Mouse (Mus musculus) CD4-positive, CD25-positive, alpha-beta regulatory T cell, adult 4 months (primary cell): ENCODE results near the gene 4930562C15Rik. TPM values are rescaled to one million over a fixed set of nuclear protein-coding genes. Genes with fewer than 3 reads are reported as not detected.
"Not testable (repeated sequence)": the region's sequence is repeated elsewhere in the genome, so short reads cannot be mapped to it uniquely, and the experiment has no call there.

Source experiments
- ATAC-seq: one replicate; pipeline ENCODE4 v1.8.0; 2017
- polyA plus RNA-seq, 2 experiments: library from polyadenylated mRNA; unstranded; fragments of 100-300 nt; shearing (Covaris generic); gene quantifications; one replicate each; pipeline ENCODE4 v1.2.1; 2017

The 4930562C15Rik gene
- polyA plus RNA-seq: 1 to 10 TPM in 1 of 2 experiments, under 1 TPM in 1; 0.68 to 1.3 TPM

DNA sequence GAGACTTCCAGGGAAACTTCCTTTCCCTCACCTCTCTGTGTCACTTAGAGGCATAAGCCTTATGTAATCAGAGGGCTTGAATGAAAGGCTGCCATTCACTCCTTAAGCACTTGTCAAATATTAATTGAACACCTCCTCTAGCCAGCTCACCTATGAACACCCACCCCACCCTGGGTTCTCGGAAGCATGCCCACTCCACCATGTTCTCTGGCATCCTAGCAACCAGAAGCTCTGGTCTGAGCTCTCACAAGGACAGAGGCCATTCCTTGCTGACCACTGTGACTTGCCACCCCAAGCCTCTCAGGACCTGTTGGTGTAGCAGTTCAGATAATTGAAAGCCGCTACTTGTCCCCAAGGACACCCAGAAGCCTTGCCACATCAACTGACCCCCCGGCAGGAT, at the start of gene 4930562C15Rik:
4930562C15Rik (plus strand) TSS at position 226 of the 400 bp plus-strand sequence.
- no peak for ATAC-seq

DNA sequence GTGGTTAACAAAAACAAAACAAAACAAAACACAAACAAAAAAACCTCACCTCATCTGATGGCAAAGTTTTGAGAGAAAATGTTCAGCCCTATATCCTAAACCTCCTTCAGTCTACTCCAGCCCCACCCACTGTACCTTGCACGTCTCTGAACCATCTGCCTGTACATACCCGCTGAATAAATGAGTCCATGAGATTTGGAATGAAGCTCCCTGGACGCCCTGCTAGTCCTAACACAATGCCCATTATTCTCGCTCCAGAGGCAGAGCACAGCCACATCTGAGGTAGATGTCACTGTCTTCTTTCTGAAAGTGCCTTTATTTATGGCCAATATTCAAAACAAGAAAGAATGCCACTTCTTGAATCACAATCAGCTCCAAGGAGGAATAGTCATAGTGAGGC, 49.5 kb upstream of the 4930562C15Rik start:
- no peak for ATAC-seq

DNA sequence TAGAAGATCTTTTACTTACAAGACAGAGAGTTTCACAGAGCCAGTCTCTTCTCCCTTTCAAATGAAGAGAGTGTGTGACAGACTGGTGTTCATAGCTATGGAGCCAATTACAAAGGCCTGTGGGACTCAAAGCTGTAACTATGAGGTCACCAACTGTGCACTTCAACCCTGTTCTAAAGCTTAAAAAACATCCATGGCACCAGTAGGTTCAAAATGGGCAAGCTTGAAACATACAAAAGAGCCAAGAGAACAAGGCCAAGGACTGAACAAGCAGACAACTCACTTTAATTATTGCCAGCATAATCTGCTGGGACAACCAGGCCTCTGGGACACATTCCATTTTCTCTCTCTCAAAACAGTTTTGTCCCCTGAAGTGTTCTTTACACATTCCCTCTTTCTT, 47.0 kb upstream of the 4930562C15Rik start:
- ATAC-seq: no peak

DNA sequence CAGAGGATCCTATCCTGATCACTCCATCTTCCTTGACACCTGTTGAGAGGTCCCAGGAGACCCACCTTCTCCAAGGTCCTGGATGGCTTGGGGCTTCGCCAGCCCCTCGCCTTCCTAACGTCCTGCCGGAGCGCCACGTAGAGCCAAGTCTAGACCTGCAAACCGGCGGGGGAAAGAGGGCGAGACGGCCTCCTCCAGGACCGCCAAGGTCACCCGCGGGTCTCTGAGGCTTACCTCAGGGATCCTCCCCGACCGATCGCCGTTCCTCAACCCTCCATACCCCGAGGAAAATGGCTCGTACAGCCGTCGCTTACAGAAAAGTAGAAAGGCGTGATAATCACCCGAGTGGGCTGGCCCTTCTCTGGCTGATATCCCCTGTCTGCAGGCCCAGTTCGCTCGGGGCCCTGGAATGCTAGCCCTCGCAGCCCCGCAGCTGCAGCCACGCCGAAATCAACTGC, 45.9 kb upstream of the 4930562C15Rik start:
- peak; percentile 8 for ATAC-seq

- peak; percentile 91 for ATAC-seq
These were observed 45.2 kb upstream of the 4930562C15Rik start, which contains the start of gene Cdip1 for GRCm38 (mm10) chr16:4789810-4790559. Cdip1 (minus strand) TSS chr16:4790292.

DNA sequence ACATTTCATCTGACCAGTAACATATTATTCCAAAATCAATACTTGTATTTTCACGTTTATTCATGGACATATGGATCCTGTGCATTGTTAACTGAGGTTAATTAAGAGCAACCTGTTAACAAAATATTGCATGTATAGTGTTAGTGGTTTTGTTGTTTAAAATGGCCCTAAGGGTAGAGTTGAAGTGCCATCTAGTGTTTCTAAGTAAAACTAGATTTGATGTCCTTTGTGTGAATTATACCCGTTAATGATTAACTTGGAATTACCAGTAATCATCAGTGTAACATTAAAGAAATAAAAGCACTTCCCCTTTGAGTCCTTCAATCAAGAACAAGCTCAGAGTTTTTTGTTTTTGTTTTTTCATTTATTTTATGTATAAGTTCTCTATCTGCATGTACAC, 43.9 kb upstream of the 4930562C15Rik start:
- no peak for ATAC-seq

DNA sequence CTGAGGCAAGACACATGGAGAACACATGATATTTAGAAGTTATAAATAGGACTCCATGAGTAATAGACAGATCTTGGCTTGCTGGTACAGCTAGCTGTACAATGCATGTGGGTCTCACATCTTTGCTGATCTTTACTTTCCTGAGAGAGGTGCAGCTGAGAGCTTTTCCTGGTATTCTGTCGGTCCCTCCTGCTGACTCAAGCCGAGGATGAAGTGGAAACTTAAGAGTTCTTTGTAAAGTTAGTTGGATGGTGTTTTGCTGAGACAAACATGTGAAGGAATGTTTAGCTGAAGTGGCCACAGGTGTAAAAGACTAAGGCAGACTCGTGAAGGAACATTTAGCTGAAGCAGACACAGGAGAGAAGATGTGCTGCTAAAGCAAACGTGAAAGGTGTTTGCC, 38.6 kb upstream of the 4930562C15Rik start:
- no peak for ATAC-seq

GRCm38 (mm10) chr16:4818349-4818748, 16.9 kb upstream of the 4930562C15Rik start:
- ATAC-seq: no peak

- not testable (repeated sequence) for ATAC-seq
These were observed 10.8 kb upstream of the 4930562C15Rik start for GRCm38 (mm10) chr16:4824466-4824865.

- no peak for ATAC-seq
These were observed 7.6 kb upstream of the 4930562C15Rik start for GRCm38 (mm10) chr16:4827639-4828038.

DNA sequence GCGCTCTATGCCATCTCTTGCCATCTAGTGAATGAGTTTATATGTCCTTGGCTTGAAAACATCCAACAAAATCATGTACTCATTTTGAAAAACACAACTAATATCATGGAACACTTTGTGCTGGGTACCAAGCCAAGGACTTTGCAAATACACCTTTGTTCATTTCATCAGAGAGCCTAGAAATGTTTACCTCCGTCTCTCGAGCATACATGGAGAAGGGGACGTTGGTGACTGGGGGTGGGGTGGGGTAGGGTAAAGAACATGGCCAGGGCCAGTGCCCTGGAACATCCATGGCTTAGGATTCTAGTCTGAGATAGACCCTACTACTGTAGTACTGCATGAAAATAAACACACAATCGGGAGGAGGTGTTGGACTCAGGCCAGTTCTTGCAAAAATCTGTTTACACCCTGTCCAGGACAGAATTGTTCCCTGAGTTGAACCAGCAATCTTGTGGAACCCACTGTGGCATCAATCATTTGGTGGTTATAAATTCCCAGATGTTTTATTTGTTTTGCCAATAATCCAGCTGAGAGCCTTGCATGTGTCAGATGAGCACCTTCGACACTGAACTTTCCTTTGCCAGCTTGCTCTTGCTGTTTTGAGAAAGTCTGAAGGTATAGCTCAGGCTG, 5.8 kb upstream of the 4930562C15Rik start:
- ATAC-seq: no peak

GRCm38 (mm10) chr16:4831650-4832419, 3.4 kb upstream of the 4930562C15Rik start:
- ATAC-seq: no peak

DNA sequence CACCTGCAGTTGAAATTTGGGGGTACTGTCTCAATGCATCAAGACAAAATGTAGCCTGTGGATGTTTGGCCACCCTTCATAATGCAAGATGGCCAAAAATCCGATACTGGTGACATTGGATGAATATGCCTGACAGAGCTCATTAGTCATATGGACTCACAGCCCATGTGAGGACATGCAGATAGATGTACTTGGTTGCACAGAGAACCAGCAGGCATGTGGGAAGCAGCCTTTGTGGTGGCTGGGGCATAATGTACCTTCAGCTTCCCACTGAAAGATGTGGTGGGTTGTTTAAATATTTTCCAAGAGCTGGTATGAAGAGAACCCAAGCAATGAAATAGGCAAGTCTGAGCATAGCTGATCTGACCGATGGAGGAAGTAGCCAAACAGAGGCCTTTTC, 1.4 kb upstream of the 4930562C15Rik start:
- no peak for ATAC-seq

GRCm38 (mm10) chr16:4837631-4838030, 2.4 kb downstream of the 4930562C15Rik start:
- ATAC-seq: no peak

DNA sequence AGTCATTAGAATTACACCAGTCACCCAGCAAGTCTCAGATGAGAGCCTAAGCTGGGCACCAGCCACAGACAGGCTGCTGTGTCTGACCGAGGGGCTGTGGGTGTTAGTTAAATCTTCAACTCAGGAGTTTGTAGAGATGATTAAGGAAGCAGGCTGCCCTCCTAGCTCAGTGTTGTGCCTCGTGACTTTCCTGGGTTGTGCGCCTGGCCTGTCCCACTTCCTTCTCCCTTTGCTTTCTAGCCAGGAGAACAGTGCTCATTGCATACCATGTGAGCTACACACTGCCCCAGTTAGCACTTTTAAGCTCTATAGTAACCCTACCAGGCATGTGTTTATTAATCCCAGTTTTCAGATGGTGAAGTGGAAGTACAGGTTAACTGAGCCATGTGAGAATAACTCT, 4.3 kb downstream of the 4930562C15Rik start:
- no peak for ATAC-seq

GRCm38 (mm10) chr16:4840231-4840630, 5.0 kb downstream of the 4930562C15Rik start:
- ATAC-seq: no peak

DNA sequence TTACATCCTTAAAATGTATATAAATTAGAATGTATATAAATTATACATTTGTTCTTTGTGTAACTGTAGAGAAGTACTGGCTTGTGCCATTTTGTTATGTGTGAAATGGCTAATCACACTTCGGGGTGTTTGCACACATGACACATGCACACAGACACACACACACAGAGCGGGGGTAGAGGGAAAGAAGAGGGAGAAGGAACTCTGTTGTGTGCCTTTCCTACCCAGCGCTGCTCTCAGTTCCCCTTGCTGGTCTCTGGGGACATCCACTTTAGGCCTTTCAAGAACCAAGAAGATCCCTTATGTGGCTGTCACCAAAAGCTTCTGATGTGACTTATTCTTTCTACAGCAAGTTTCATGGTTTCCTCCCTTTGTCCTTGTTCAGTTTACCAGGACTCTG, 11.8 kb downstream of the 4930562C15Rik start:
- no peak for ATAC-seq

DNA sequence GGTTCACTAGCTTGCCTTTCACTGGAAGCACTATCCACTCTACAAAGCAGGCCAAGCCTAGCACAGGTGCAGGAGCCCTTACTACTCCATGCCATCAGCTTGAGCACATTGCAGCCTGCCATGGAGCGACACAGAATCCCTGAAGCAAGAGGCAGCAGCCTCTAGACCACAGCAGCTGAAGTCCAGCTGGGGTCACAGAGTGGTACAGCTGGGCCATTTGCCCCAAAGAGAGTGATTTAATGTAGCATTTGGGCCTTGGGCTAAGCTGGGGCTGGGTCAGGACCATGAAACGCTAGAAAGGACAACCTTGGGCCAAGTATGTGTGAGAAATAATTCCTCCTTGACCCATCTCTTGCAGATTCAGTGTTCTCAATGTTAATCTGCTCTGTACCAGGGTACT, 12.9 kb downstream of the 4930562C15Rik start:
- ATAC-seq: no peak

- no peak for ATAC-seq
These were observed 15.1 kb downstream of the 4930562C15Rik start for GRCm38 (mm10) chr16:4850361-4850760.

DNA sequence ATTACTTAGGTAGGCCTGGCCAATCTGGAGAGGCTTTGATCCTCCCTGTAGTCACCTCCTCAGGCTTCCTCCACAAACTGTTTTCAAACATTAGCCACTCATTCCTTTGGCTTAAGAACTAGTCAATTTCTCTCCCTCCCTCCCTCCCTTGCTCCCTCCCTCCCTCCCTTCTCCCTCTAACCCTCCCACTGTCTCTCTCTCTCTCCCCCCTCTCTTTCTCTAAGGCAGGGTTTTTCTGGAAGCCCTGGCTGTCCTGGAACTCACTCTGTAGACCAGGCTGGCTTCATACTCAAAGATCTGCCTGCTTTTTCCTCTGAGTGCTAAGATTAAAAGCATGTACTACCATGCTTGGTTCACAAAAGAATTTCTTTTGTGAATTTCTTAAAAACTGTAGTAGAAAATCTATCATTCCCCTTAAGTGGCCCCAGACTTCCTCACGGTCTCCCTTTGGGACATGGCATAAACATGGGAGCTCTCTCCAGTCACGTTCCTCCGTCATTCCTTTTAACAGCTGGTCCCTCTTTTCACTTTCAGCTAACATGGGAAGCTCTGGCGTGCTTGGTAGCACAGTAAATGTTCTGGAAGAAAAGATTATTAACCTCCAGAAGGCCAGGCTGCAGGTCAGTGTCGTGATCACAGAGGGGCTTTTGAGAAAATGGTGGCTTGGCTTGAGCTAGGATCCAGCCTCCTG, 15.9 kb downstream of the 4930562C15Rik start:
- no peak for ATAC-seq

DNA sequence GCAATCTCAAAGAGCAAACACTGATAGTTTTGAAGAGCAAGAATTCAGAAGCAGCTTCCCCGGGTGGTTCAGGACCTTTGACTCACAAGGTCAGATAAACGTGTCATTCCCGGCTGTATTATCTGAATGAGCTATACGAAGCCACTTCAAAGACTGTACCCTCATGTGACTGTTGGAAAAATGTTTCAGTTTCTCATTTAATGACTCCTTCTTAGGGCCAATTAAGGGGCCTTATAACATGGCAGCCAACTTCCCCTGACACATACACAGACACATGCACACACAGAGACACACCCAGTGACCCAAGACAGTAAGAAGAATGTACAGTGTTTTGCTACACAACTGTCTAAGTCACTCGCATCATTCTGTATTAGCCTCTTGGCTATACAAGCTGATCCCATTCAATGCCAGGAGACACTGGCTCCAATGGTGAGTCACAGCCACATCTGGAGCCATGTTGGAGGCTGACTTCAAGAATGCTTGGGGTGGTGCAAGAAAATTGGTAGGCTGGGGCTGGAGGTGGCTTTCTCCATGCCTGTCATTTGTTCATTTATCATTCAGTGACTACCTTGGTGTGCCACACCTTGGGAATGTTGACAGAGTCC, 19.9 kb downstream of the 4930562C15Rik start:
- ATAC-seq: no peak

DNA sequence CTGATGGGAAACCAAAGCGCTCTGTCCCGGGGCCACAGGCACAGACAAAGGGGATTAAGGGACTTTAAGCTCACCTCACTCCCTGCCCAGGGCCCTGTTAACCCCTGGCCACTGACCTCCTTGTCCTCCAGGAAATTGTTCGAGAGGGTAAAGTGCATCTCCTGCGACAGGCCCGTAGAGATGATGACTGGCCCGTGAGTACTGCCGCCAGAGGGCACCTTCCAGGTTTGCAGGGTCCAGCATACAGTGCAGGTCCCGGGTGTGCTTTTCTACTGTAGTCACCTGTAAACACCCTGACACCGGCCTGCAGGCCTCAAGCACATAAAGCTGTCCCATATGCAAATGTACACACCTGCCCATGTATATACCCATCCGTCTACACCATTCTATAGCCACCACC, 26.2 kb downstream of the 4930562C15Rik start:
- ATAC-seq: no peak
